Mouse (Mus musculus) neural tube, embryonic 13.5 days (tissue): Measurements from ENCODE around the gene Il12b. TPM values are rescaled to one million over a fixed set of nuclear protein-coding genes. Genes with fewer than 3 reads are reported as not detected.

Experiments used
- polyA plus RNA-seq: library from polyadenylated mRNA; unstranded; fragments of >200 nt; fragmentation: Nextera tagmentation; extraction: Ambion mirVana; gene quantifications from 2 replicates; pipeline ENCODE4 v1.2.1, GENCODE M21; 2015

The Il12b gene
- polyA plus RNA-seq, 1 experiment from 2014 or later: not detected

Other genes starting within 250 kb of the Il12b start
- 65.7 and 74.4 TPM in 2 replicates for gene Ublcp1, start 70.4 kb downstream of the Il12b start, polyA plus RNA-seq
- 123 and 126 TPM in 2 replicates for gene Rnf145, start 118.9 kb downstream of the Il12b start, polyA plus RNA-seq
- 182 and 184 TPM in 2 replicates for gene Ebf1, start 217.3 kb downstream of the Il12b start, polyA plus RNA-seq